Mouse (Mus musculus): ENCODE results near the gene Cuedc2.

Cuedc2 gene

DNA sequence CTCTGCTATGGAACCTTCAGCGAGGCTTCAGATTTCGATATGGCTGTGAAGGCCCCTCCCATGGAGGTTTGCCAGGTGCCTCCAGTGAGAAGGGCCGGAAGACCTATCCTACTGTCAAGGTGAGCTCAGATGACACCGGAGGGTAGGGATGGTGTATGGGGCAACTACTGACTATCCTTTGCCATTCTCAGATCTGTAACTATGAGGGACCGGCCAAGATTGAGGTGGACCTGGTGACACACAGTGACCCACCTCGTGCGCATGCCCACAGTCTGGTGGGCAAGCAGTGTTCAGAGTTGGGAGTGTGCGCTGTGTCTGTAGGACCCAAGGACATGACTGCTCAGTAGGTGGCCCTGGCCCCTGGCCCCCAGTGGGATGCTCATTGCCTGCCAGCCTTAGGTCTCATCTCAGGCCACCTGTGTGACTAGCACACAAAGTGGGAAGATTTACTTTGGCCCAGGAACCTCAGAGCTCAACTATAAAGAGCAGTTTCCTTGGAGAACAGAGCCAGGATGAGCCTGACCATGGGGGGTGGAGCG lies 31.7 kb downstream of the Cuedc2 start:
- DNase-seq (ENCODE audit: low spot score) = no peak

DNA sequence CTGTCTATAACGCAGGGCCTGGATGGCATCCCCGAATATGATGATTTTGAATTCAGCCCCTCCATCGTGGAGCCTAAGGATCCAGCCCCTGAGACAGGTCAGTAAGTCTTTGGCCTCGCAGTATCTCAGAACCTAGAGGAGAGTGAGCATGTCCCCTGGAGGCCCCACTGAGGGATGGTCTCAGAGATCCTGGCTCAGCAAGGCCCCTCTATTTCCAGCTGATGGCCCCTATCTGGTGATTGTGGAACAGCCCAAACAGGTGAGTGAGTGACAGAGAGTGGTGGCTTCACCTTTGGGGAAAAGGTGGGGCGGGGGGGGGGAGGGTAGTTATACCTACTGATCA lies 32.3 kb downstream of the Cuedc2 start:
- DNase-seq (ENCODE audit: low spot score) = no peak

DNA sequence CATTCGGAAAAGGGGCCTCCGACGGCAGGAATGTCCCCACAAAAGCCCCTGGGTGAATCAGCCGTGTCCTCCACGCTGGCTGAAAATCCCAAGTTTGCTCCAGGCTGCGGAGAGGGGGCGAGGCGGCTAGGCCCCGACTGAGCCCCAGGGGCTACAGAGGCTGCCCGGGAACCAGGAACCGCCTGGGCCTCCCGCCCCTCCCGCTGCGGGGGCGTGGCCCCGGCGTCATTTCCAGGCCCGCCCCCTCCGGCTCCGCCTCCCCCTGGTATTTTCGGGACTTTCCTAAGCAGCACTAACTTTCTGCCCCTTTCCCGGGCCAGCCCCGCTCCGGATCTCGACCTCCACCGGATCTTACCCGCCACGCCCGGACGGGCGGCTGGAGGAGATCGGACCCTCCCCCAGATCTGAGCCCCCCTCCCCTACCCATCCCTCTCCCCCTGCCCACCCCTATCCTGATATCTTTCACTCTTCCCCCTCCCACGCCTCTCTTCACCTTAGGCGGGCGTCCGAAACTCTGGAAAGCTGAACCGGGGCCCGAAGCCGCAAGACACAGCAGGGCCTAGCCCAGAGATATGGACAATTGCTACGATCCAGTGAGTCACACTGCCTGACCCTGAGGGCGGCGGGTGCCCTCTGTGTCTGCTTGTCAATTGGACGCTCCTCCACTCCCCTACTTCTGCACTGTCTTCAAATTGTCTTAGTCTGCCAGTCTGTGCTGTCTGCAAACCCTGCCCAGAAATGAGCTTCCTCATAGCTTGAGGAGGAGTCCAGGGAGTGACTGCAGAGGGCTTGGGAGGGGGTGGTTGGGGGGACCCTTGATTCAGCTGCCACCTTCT lies 32.9 kb downstream of the Cuedc2 start:
- peak; percentile 81 for DNase-seq (ENCODE audit: low spot score)

DNA sequence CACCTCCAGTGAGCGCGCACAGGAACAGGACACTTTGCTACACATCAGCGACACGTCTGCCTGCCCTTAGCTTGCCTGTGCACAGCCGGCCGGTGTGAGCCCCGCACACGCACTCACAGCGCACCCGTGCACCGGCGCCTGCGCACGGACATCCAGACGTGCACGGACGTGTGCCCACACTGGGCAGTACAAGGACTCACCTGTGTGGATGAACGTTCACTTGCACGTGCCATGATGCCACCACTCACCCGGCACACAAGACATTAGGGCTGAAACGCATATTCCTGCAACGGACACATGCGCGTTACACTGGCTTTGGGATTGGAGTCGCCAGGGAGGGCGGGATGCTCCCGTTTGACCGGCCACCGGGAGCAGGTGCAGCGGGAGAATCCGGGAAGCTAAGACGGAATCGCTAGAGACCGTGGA lies 33.6 kb downstream of the Cuedc2 start:
- no peak for DNase-seq (ENCODE audit: low spot score)

DNA sequence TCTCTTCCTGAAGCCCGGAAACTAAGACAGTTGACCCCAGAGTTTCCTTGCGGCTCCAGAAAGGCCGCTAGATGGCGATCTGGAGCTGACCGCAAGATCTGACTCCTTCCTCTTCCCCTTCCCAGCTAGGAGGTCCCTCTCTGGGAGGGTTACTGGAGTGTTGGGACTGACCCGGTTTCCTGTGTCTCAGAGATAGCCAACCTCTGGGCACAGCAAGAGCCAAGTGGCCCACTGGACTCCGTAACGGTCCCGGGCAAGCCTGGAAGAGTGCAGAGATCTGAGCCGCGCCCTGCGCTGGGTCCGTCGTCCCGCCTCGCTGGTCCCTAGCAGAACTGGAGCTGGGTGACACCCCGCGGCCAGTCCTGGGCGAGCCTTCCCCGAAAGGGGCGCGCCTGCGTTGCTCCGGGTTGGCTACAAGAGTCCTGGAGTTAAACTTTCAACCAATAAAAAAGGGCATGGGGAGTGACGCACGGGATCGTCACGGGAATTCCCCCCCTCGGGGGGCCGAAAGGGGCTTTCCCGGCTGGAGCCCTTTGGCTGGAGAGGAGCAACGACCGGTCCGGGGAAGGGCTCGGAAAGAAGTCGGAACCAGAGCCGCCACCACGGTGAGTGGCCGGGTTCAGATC lies 34.2 kb downstream of the Cuedc2 start, which contains the start of gene Nfkb2:
Nfkb2 (plus strand) TSS at position 105 of the 626 bp plus-strand sequence.
- peak; percentile 87 for DNase-seq (ENCODE audit: low spot score)

DNA sequence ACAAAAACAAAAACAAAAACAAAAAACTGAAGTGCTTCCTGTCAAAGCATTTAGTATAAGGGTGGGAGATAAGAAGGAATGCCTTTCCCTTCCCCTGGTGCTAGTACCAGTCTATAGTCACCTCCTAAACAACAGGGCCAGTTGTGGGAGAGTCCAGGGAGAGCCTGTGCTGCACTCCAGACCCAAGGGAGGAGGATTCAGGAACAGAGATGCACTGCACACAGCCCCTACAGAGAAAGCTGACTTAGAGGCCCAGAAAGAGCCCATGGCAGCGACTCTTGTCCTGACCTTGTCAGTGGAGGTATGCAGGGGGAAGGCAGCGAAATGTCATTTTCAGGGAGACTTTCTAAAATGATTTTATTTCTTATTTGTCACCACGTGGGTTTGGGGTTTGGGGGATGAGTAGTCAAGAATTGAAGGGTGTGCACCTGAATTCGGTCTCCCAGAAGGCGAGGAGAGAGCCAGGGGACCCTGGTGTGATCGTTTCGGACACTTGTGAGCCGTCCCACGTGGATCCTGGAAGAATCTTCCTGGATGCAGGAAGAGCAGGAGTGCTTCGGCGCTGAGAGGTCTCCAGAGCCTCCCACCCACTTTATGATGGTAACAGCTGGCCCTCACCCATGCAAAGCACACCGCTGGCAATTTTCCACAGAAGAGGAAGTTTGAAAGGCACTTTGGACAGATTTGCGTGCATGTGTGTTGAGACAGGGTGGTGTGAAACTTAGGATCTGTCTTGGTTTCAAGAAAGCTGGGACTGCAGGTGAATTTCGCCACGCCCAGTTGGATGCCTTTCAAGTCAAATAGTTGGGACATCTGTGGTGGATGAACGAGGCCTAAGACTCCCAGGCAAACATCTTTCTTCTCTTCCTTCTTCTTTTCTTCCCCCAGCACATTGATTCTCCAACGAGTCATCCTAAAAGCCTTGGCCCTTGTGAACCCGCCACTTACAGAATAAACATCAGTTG lies 35.0 kb downstream of the Cuedc2 start:
- no peak for DNase-seq (ENCODE audit: low spot score)

DNA sequence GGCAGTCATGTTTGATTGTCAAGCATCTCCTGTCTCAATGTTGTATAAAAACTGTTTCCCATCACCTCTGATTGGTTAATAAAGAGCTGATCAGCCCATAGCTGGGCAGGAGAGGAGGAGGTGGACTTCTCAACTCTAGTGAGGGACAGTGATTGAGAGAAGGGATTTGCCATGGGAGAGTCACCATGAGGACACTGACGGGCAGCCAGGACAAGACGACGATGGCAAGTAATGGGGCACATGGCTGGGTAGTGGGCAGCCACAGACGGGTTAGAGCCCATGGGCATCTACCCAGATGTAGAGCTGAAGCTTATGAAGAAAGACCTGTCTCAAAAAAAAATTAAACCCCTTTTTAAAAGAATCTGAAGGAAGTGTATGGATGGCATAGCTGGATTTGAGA lies 36.0 kb downstream of the Cuedc2 start:
- DNase-seq (ENCODE audit: low spot score) = no peak

DNA sequence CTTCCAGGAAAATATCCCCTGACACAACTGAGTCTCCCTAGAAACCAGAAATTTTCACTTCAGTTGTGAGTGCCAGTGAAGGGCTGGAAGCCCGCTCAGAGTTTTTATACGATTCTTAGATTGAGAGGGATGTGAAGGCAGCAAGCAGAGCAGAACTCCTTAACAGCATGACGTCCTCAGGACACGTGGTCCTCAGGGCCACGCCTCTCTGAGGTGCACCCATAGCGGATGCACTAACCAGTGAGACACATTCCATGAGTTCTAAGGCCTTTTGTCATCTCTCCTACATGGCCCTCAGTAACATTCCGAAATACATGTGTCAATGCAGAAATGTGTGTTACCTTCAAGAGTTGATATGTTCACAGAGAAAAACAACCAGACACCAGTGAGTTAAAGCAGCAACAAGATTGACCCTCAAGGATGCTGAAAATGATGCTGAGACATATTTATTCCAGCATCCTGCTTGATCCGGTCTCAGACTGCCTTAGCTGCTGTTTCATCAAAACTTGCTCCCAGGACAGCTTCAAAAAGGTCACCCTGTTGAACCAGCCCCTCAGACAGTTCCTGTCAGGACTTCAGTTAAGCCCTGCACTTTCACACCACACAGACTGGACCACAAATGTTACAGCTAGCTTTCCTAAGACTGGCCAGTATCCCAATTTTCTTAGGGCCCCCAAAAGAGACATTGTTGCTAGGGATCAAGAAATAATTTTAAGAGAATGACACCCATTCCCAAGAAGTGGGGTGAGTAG lies 38.0 kb downstream of the Cuedc2 start:
- no peak for DNase-seq (ENCODE audit: low spot score)

DNA sequence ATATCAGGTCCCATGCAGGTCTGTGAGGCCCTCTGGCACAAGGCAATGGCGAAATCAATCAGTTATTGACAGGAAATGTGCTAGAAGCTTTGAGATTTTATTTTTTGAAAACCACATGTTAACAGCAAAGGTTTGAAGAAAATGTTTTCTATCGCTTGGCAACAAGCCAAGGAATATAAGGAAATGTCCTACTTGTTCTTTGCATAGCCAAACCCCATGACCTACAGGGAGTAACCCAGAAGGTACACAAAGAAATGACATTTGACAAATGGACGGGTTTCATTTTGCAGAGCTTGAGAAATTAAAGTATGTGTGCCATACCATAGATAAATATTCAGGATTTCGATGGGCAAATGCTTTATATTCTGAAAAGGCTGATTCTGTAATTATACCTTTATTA lies 41.6 kb downstream of the Cuedc2 start:
- no peak for DNase-seq (ENCODE audit: low spot score)

DNA sequence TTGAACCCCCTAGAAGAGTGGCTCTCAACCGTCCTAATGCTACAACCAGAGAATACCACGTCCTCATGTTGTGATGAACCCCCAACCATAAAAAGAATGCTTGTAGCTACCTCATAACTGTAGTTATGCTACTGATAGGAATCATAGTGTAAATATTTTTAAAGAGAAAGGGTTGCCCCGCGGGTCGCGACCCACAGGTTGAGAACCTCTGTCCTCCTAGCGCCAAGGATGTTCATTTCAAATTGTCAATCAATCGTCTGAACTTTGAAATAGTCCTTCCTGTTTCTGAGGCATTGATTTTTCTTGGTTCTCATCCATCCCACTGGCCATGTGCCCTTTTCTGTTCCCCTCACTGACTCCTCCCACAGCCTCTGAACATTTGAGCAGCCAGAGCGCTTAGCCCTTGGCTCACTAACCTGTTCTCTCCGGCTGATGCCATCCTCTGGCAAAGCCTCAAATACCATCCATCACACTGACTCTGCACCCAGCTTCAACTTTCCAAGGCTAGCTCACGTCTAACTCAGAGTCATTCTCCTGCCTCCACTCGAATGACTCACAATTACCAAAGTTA lies 47.9 kb downstream of the Cuedc2 start:
- no peak for DNase-seq (ENCODE audit: low spot score)

DNA sequence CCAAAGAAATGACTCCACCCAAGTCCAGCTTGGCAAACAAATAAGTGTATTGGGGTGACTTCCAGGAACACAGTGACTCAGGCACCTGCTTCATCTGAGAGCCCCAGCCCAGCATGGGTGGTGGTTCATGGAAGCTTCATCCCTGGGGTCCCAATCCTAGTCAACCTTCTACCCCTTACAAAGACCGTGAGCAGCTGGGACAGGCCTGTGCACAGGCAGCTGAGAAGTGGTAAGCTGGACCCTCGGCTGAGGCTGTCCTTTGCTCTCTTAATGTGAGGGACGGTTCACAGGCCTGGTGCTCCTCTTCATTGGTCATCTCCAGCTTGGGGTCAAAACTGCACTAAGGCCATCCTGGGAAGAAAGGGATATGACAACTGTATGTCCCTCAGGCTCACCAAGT lies 50.9 kb downstream of the Cuedc2 start:
- DNase-seq (ENCODE audit: low spot score) = no peak

DNA sequence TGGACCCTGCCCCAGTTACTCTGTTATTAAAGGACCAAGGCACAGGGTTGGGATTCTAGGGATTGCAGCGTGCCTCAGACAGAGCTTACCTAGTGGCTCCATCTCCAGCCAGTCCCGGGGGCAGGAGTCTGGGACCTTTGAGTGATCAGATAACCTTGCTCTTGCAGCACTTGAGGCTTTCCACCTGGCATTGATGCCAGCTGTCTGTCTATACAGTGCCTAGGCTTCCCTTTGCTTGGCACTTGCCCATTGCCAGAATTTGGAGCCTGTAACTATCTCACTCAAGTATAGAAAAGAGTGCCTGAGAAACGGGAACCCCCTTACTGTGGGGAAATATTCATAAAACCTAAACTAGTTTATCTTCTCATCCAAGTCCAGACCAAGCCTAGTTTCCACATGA lies 51.6 kb downstream of the Cuedc2 start:
- no peak for DNase-seq (ENCODE audit: low spot score)

DNA sequence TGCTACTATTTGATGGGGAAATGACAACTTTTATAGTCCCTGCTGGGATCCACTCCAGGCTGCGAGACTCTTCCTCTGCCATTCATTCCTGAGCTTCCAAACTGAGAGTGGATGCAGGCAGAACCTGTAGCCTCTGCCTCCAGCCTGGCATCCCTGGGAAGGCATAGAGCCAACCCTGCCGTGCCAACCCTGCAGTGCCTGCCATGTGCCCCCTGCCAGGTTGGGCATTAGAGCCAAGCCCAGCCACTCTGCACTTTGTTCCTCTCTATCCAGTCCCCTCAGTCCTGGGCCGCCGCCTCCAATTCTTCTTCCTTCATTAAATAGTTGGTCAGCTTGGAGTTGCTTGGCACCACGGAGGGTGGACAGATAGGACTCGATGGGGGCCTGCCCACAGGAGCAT lies 52.5 kb downstream of the Cuedc2 start:
- no peak for DNase-seq (ENCODE audit: low spot score)

DNA sequence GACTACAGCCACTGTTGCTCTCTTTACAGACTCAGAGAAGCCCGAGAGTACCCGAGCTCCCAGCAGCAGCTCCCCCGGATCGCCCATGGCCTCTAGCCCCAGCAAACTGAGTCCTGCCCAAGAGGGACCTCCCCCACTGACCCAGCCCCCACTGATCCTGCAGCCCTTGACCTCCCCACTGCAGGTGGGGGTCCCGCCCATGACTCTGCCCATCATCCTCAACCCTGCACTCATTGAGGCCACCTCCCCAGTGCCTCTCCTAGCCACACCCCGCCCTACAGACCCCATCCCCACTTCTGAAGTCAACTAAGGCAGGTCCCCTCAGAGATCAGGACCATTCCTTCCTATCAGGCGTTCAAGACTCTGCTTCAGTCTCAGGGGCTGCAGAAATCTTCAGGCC lies 52.9 kb downstream of the Cuedc2 start:
- no peak for DNase-seq (ENCODE audit: low spot score)

DNA sequence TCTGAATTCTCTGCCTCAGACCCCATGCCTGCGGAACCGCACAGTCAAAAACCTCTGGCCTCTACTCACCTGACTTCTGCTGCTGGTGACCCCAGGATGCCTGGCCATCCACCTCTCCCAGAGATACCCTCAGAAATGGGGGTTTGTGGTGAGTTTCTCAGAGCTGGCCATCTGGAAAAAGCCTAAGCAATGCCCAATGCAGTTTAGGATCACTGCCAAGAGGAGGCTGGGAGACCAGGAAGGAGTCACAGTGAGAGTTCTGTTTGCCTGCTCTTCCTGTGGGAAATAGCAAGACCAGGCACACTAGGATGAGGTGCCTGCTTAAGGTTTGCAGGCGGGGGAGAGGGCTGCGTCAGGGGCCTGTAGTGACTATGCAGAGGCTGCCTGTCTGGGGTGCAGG lies 53.8 kb downstream of the Cuedc2 start:
- DNase-seq (ENCODE audit: low spot score) = no peak

DNA sequence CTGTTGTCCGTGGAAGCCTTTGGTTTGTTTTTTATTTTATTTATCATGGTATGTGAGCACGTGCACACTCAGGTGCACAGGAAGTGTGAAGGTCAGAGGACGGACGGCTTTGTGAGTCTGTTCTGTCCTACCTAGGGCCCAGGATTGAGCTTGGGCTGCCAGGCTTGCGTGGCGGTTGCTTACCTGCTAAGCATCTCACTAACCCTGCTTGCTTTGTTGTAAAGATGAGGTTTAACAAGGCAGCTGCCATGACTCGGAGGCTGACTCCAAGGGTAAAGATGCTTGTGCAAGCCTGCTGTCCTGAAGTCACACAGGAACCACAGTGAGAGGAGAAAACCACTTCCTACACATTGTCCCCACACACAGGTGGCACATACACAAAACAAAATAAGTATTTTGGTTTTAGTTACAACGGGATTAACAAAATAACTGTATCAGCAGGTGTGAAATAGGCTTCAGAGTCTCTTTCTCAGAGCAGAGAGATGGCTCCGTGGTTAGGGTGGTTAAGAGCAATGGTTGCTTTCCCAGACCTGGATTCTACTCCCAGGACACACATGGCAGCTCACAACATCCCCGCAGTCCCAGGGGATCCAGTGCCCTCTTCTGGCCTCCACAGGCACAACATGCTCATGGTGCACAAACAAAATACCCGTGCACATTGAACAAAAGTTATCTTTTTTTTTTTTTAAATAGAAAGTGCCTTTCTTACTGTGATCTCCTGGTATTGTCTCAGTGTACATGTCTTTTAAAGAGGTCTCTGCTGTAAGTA lies 56.2 kb downstream of the Cuedc2 start:
- no peak for DNase-seq (ENCODE audit: low spot score)

Measured in testis, postnatal 14 days (tissue).